Mouse (Mus musculus) spleen, adult 12 weeks (tissue): Measurements from ENCODE around the gene Stra6l.

Experiments
- DNase-seq: peaks from one replicate; pipeline ENCODE4 v3.0.0; 2022; ENCODE audit warnings: low spot score

The Stra6l gene

DNA sequence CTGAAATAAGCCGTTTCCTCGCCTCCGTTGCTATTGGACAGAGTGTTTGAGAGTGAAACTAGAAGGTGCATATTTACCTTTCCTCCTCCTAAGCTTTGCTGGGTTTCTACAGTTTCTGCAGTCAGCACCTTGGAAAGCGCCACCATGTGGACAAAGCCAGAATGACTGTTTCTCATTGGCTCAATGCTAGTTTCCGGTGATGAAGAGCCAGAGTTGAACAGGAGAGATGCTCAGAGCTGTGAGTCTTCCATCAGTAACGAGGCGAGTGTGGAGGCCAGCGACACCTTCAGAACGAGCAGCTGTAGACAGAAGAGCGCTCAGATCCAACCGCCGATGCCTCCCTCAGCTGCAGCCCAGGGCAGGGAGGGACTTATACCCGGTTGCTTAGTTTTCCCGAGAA, 4.1 kb upstream of the Stra6l start:
- DNase-seq = peak; percentile 19

- no peak for DNase-seq
Observed at GRCm38 (mm10) chr4:45846263-45846662, 2.2 kb upstream of the Stra6l start.

- DNase-seq = no peak
Observed at GRCm38 (mm10) chr4:45848825-45849156, 327 bp downstream of the Stra6l start.

DNA sequence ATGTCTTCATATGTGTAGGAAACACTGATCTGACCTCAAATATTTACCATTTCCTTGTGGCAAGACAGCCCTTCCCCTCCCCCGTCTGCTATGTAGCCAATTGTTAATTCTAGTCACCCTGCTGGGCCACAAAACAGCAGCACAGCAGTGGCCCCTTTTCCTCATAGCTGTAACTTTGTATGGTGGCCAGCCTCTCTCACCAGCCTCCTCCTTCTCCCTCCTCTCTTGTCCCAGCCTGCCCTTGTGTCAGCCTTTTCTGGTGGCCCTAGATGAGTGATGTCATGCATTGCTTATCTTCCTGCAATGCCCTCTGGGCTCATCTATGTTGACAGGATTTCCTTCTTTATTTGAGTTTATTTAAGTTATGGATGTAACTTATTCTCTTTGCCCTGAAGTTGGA, 955 bp downstream of the Stra6l start:
- no peak for DNase-seq

DNA sequence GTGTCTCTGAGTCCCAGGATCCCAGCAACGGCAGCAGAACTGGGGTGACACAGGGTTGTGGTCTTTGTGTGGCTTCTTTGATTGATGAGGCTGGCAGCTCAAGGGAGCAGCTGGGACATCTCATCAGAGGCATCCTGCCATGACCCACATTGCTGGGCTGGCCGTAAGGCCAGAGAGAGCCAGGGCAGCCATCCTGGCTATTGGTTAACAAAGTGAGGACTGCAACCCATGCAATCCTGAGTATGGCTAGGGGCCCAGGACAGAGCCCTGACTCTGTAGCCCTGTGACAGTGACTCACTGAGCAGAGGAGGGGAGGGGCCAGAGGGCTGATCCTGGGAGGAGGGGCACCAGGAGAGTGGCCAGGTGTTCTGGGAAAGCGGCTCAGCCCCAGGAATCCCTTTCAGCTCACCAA, 3.2 kb downstream of the Stra6l start:
- DNase-seq = no peak

DNA sequence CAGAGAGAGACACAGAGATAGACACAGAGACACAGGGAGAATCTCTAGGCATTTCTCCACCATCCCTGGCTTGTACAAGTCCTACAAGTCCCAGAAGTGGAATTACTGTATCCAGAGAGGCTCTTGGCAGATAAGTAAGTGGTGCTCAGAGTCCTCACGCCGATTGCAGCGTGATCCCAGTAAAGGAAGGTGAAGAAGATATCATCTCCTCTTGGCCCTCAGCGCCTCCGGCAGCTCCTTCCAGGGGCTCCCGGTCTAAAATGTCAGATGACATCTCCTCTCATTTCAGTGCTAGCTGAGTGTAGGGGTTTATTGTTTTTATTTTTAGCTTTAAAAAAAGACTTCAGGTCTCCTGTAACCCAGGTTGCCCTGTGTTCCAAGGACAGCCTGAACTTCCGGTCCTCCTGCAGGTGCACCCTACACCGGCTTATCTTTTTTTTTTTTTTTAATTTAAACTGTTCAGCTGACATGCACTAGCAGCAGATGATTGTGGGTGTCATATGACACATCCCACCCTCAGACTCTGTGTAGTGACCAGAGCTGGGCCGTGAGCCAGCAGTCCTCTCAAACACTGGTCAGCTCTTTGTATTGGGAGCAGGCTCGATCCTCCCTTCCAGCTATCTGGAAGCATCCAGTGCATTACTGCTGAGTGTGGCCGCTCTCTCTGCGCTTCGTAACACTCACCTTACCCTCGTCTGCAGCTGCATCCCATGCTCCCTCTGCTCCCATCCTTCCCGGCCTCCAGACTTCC, 5.2 kb downstream of the Stra6l start:
- DNase-seq = no peak

DNA sequence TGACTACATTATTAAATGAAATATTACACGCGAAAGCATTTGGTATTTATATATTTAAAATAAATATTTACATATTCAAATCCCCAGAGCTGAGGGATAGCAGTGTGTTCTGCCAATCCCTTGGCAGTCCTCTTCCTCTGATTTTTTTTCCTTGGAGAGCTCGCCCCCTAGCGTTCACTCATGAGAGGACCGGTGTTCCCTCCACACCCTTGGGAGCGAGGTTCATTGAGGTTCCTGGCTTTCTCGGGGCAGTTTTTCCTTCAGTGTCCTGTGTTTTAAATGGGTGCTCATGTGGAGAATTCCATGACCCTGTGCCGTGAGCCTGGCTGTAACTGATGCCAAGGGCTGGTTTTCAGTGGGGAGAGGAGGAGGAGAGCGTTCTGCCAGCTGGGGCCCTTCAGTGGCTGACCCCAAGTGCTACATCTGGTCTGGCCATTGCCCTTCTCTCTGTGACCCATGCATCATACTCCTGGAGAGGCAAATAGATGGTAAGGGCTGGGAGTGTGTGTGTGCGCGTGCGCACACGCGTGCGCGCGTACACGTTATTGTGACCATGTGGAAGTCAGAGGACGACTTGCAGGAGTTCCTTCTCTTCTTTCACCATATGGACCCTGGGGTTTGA, 7.5 kb downstream of the Stra6l start:
- DNase-seq = peak; percentile 5

DNA sequence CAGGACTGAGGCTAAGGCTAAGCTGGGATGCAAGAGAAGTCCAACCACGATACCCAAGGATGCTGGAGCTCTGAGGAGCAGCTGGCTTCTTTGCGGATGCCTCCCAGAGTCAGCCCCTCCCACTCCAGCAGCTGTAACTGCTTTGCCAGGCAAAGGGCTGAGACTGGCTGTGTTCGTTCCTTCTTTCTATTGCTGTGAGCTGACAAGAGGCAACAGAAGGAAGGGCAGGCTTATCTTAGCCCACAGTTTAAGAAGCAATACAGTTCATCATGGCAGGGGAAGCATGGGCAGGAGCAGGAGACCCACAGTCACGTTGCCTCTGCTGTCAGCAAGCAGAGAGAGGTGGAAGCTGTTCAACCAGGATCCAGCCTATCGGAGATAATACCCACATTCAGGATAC, 12.7 kb downstream of the Stra6l start:
- DNase-seq = no peak

- DNase-seq = no peak
Observed at GRCm38 (mm10) chr4:45867416-45867815, 19.0 kb downstream of the Stra6l start.

DNA sequence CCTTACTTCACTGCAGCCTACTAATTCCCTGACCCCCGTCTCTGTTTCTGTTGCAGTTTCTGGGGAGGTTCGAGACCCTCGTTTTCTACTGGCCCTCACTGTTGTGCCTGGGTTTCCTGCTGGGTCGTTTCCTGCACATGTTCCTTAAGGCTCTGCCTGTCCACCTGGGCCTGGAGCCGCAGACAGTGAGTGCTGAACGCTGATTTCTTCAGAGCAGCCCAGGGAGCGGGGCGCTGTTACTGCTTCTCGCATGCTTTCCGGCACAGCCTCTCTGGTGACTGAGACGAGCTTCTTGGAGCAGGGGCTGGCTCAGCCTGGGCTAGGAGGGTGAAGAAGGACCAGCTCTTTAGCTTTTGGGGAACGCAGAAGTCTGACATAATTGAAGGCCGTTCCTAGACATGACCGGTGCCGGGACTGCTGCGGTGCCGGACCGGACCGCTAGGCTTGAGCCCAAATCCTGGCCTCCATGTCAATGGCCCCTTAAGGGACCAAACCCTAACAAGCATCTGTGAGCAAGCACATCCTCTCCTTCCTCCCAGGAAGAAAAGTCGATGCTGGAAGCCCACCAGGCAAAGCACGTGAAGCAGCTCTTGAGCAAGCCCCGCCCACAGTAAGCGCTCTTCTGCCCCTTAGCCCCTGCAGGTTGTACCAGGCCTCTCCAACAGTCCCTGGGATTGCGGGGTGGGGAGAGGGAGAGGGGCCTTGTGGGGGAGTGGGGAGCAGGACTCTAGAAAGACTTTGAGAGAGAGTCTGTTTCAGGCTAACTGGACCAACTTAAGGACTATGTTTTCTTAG, 20.8 kb downstream of the Stra6l start:
- DNase-seq = no peak

- no peak for DNase-seq
Observed at GRCm38 (mm10) chr4:45872147-45872546, 23.7 kb downstream of the Stra6l start.

- no peak for DNase-seq
Observed at GRCm38 (mm10) chr4:45878929-45879328, 30.5 kb downstream of the Stra6l start.

- DNase-seq = no peak
Observed at GRCm38 (mm10) chr4:45882521-45882920, 34.1 kb downstream of the Stra6l start.

GRCm38 (mm10) chr4:45883250-45883649, 34.8 kb downstream of the Stra6l start:
- peak; percentile 21 for DNase-seq

DNA sequence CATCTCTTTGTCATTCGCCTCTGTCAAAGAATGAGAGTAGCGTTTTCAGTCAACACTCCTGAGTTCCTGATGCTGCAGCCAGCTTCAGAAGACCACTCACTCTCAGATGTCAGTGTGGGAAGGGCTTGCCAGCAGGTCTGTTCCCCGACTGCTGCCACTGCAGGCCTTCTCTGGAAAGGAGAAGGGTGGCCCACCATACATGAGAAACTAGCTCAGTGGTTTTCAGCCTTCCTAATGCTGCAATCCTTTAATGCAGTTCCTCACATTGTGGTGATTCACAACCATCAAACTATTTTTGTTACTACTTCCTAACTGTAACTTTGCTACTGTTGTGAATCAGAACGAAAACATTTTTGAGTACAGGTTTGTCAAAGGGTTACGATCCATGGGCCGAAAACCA, 41.0 kb downstream of the Stra6l start:
- no peak for DNase-seq

- DNase-seq = peak; percentile 48
Observed at GRCm38 (mm10) chr4:45890066-45890761, 41.8 kb downstream of the Stra6l start, which contains the start of gene Ccdc180. TSS of gene Ccdc180 (plus strand) at chr4:45890303.

GRCm38 (mm10) chr4:45896425-45897081, 48.1 kb downstream of the Stra6l start:
- no peak for DNase-seq

GRCm38 (mm10) chr4:45898413-45898812, 49.9 kb downstream of the Stra6l start:
- no peak for DNase-seq

- DNase-seq = no peak
Observed at GRCm38 (mm10) chr4:45909256-45909655, 60.8 kb downstream of the Stra6l start.

GRCm38 (mm10) chr4:45909924-45910323, 61.5 kb downstream of the Stra6l start:
- DNase-seq = no peak

DNA sequence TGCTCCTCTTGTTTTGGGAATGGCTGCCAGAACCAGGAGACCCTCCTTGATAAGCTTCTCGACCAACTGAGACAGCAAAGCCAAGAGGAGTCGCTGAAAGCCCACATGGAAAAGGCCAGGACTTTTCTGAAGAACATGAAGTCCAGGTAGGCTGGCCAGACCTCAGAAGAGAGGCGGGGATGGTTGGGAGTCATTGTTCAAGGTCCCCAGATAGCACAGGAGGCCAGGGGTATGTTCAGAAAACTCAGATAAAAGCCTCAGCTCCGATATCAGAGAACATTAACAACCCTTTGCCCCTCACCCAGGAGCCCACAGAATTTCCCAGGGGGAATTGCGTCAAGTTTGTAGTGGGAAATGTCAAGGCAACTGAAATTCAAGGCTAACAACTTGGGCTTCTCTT, 62.8 kb downstream of the Stra6l start:
- no peak for DNase-seq

DNA sequence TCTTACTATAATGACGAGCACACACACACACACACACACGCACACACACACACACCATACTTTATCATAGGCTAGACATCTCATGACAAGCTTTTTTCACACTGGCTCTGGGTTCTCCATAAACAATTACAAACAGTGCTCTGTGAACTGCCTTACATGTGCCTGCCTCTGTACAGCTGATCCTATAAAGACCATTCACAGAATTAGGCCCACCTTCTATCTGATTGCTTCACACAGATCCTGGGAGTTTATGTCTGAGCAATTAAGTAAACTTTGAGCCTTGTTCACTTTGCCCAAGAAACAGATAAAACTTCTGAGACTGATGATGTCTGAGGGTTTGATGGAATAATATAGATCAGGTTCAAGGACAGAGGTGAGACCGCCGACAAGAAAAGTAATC, 63.4 kb downstream of the Stra6l start:
- DNase-seq = no peak
